Mouse (Mus musculus): ENCODE data around the gene Pla1a. TPM values are rescaled to one million over a fixed set of nuclear protein-coding genes. Genes with fewer than 3 reads are reported as not detected.
"Not testable (repeated sequence)": the region's sequence is repeated elsewhere in the genome, so short reads cannot be mapped to it uniquely, and the experiment has no call there.

Pla1a gene
- under 1 TPM; 0.36 to 0.38 TPM for total RNA-seq (2021)

GRCm38 (mm10) chr16:38432498-38433425, at the start of gene Pla1a:
Gene Pla1a, minus strand, starts transcription at chr16:38433145.
- intact Hi-C loops (cut with DNase I): no loop called here
- no peak for DNase-seq

DNA sequence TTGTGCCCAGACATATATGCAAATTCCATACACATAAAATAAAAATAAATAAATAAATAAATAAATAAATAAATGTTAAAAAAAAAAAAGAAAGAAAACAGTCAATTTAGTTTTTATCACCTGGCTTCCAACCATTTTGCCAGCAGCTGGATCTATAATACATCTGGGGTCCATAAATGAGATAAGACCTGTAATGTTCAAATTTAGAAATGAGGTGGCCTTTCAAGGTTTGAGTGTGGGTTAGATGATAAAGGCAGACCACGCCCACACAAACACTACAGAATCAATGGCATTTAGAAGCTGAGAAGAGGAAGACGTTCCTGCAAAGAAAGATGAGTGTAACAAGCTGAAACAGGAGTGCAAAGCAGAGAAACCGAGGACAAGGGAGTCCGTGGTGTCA, 48.4 kb upstream of the Pla1a start:
- intact Hi-C loops (cut with DNase I): no loop called here
- DNase-seq: no peak

GRCm38 (mm10) chr16:38478296-38478695, 45.4 kb upstream of the Pla1a start:
- no peak for DNase-seq
- intact Hi-C loops (cut with DNase I): no loop called here

DNA sequence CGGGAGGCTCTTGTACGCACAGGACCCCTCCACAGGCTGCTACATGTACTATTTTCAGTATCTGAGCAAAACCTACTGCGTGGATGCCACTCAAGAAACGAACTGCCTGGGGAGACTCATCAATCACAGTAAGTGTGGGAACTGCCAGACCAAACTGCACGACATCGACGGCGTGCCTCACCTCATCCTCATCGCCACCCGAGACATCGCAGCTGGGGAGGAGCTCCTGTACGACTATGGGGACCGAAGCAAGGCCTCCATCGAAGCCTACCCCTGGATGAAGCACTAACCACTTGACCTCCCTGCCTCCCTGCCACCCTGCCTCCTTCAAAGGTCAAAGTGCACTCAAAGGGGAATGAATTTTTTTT, 44.3 kb upstream of the Pla1a start:
- DNase-seq; intact Hi-C loops (cut with DNase I): not testable (repeated sequence)

DNA sequence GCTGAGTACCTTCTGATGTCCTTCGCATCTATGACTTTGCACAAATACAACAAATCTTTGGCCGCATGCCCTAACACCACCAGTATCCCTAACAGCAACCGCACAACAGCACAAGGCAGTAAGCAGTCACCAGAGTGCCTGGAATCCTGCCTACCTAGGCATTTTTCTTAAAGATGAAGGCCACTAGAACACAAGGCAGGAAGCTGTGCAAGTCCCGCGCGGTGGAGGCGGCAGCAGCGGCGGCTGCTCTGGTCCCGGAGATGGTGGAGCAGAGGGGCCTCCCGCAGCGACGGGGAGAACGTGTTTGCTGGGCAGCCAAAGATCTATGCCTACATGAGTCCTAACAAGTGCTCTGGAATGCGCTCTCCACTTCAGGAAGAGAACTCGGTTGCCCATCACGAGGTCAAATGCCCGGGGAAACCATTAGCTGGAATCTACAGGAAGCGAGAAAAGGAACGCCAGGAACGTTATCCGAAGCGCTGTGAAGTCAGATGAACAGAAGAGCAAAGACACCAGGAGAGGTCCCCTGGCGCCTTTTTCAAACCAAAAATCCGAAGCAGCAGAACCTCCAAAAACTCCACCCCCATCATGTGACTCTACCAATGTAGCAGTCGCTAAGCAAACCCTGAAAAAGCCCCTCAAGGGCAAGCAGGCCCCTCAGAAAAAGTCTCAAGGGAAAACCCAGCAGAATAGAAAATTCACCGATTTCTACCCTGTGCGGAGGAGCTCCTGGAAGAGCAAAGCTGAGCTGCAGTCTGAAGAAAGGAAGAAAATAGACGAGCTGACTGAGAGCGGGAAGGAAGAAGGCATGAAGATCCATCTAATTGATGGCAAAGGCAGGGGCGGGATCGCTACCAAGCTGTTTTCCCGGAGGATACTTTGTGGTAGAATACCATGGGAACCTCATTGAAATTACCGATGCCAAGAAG, 43.6 kb upstream of the Pla1a start:
- intact Hi-C loops (cut with DNase I): no loop called here
- DNase-seq: peak; percentile 28

- intact Hi-C loops (cut with DNase I): no loop called here
- no peak for DNase-seq
Measured at GRCm38 (mm10) chr16:38475681-38476311, 42.9 kb upstream of the Pla1a start.

DNA sequence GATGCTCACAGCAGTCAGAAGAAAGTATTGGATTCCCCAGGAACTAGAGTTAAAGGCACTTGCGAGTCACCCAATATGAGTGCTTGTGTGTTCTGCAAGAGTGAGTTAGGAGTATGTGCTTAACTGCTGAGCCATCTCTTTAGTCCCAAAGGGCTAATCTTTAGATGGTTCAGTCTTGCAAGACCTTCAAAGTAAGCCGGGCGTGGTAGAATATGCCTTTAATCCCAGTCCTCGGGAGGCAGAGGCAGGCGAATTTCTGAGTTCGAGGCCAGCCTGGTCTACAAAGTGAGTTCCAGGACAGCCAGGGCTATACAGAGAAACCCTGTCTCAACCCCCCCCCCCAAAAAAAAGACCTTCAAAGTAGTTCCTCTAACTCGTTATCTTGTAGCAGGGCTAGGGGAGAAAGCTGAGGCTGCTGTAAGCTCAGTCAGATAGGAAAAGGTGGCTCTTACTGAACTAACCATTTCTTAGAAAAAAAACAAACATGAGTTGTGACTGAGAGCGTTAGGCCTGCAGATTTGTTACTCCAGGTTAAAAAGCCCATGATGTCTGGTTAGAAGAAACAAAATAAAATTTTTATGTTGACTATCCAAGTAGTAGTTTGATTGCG, 41.8 kb upstream of the Pla1a start:
- intact Hi-C loops (cut with DNase I): no loop called here
- no peak for DNase-seq

DNA sequence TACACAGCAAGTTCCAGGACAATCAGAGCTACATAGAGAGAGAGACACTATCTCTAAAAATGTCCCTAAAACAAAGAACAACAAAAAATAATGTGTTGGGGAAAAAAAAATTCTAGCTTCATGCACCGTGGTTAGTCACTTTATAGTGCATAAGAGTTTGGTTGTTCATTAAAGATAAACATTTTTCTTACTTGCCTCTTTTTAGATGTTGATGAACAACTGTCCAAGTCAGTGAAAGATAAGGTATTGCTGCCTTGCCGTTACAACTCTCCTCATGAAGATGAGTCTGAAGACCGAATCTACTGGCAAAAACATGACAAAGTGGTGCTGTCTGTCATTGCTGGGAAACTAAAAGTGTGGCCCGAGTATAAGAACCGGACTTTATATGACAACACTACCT, 40.7 kb upstream of the Pla1a start:
- intact Hi-C loops (cut with DNase I): no loop called here
- no peak for DNase-seq

DNA sequence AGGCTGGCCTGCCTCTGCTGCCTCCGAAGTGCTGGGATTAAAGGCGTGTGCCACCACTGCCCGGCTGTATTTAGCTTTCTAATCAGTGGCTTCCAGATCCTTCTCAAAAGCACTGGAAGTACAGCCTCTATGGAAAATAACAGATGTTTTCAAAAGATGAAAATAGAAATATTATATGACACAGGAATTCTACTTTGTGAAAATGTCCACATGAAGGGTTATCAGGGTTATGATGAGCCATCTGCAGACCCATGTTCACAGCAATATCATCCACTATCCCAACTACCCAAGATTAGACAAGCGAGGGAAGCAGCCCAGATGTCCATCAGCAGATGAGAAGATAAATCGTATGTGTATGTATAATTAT, 39.5 kb upstream of the Pla1a start:
- DNase-seq: no peak
- intact Hi-C loops (cut with DNase I): no loop called here

DNA sequence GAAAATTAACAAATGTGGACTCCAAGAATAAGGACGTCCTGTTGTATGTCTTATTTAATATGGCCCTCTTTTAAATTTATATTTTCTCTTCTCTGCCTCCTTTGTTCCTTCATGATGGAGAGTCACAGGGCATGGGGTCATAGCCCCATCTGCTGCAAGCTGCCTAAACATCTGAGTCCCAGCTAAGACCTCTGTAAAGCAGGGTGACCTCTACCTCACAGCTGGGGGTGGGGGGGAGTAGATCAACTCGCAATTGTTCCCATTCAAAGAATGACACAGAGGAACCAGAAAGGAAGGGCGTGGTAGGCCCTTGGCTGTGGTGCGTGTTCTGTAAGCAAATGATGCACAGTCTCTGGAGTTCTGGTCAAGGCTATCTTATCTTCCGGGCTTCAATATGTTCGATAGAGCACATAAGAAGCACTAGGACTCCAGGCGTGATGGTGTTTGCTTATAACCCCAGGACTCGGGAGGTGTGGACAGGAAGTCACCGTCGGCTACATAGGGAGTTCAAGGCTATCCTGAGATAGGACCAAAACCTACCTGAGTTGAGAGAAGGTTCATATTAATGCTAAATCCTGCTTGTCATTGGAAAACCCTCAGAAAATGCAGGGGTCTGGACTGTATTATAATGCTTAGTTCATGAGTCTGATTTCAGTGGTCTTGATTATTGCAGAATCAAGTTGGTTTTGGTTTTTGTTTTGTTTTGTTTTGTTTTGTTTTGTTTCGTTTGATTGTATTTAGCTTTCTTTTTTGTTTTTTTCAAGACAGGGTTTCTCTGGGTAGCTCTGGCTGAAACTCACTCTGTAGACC, 39.0 kb upstream of the Pla1a start:
- intact Hi-C loops (cut with DNase I): no loop called here
- DNase-seq: no peak

- DNase-seq: no peak
- intact Hi-C loops (cut with DNase I): no loop called here
Measured at GRCm38 (mm10) chr16:38469437-38469836, 36.5 kb upstream of the Pla1a start.

DNA sequence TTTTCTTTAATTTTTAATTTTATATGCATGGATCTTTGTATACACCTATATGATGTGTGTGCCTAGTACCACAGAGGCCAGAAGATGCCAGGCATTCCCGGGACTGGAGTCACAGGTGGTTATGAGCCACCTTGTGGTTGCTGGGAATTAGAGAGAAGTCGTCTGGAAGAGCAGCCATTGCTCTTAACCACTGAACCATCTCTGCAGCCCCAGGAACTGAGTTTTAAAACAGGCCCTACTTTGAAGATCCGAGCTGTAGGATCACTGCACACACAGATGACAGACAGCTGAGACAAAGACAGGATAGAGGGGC, 35.7 kb upstream of the Pla1a start:
- no peak for DNase-seq
- intact Hi-C loops (cut with DNase I): no loop called here

DNA sequence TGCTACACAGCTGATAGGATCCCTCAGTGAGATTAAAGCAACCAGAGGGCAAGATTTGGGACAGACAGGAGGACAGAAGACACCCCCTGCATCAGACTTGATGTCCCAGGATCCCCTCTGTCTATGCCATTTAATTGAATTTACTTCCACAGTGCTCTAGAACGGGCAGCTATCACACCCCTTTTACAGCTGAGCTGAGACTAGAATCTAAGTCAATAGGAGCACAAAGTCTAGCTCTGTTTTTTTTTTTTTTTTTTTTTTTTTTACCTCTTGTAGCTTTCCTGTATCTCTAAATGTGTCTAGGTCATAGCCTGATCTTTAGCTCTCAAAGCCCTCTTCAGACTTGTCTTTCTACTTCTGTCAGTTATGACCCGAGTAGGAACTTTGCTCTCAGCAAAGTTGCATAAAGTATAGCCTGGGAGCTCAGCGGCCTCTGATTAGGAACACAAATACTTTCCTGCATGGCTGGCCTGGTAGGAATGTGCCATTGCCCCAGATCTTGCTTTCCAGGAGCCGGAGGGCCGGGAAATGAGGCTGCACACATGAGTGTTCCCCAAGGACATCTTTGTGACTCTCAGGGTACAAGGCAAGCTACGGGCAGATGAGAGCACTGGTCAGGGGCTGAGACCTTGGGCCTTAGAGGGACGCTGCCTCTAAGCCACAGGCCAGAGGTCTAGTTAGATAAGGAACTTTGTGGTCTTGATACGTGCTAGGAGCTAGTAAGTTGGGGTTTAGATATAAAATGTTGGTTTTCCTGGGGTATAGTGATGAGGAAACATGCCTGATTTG, 35.2 kb upstream of the Pla1a start:
- intact Hi-C loops (cut with DNase I): no loop called here
- DNase-seq: no peak

DNA sequence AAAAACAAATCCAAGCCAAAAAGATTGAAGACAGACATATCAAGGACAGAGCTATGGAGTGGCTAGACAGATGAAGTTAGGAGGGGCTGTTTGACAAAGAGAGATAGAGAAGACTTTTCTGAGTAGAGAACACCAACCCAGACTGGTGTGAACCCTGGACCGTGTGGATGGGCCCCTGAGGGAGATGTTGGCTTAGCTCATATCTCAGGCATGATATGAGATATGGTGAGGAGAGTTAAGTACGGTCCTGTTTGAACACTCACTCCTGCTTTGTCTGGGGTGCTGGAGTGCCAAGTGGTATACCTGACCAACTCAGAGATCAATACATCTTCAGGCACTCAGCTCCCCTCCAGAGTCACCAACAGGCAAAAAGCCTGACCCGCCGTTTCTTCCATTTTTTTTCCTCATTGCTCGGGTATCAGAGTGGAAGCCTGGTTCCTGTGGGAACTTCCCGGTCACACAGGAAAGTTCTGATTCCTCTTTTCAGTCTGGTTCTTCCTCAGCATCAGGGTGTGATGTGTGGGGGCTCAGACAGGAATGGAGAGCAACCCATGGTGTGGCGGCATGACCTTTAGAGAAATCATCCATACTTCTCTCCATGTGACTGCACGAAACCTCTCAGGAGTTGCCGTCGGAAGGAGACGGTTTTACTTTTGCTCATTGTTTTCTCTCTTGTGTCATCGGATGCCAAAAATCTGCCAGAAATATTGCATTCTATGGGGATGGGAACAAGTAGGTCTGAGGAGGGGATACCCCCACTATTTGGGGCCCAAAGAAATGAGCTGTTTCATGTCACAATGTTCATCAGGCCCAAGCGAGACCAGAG, 34.4 kb upstream of the Pla1a start:
- DNase-seq: no peak
- intact Hi-C loops (cut with DNase I): no loop called here

- intact Hi-C loops (cut with DNase I): no loop called here
- DNase-seq: no peak
Measured at GRCm38 (mm10) chr16:38466089-38466488, 33.1 kb upstream of the Pla1a start.

DNA sequence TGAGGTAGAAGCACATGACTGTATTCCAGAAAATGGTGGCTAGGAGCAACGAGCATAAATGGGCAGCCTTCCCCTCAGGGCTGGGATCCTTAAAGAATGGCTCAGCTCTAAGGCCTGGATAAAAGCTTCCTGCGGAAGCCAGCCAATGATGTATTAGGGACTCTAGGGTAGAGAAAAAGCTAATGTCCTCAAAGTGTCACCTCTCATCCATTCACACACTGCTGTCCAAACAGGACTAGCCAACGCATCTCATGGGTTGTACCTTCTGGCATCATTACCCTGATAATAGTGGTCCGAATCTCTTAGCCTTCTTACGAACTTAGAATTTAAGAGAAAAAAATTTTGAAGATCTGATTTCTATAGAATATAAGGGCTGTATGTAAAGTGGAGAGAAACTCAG, 30.4 kb upstream of the Pla1a start:
- DNase-seq: no peak
- intact Hi-C loops (cut with DNase I): no loop called here

DNA sequence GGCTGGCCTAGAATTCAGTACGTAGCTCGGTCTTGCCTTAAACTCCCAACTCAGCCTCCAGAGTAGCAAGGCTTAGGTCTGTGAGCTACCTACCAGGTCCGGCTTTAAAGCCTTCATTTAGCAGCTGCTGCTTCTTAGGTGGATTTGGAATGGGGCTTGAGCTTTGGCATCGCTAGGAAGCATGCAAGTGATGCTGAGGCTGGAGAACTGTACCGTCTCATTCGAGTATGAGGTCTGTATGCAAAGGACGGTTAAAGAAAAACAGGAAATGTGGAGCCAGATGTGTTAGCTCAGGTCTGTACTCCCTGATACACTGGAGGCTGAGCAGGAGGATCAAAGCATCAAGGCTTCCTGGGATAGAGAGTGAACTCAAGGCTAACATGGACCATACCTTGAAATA, 29.2 kb upstream of the Pla1a start:
- intact Hi-C loops (cut with DNase I): no loop called here
- no peak for DNase-seq

DNA sequence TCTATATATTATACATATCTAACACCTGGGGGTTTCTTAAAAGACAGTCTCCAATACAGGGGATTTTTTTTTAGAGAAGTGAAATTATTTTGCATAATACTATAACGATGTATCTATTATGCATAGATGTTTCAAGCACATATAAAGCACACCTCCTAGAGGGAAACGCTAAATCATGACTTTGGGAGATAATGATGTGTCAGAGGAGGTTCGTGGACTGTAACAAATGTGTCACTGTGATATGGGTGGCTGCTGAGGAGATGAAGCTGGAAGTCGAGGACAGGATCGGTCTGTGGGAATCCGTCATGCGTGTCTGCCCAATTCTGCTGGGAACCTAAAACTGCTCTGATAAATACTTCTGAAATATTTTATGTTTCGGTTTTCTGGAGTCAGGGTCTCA, 28.8 kb upstream of the Pla1a start:
- intact Hi-C loops (cut with DNase I): no loop called here
- DNase-seq: no peak

DNA sequence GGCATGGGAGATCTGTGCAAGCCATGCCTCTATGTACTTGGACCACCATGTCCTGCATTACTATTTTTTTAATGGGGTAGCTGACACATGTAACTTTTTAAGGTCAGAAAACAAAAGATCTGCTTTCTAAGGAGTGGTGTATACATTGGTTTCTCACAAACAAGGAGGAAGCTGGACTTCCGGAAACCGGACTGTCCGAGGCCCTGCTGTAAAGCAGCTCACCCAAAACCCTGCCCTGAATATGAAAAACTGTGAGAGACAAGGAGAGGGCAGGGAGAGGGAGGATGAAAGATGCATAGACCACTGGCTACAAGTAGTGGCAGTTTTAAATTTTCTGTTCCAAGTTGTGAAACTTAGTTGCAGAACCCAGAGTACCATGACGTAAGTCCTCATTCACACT, 27.0 kb upstream of the Pla1a start:
- intact Hi-C loops (cut with DNase I): no loop called here
- no peak for DNase-seq
